Mouse (Mus musculus): Measurements from ENCODE around the gene Ctps2. TPM values are rescaled to one million over a fixed set of nuclear protein-coding genes. Genes with fewer than 3 reads are reported as not detected.

Gene Ctps2
- polyA plus RNA-seq, 1 experiment, result 54.9 TPM

GRCm38 (mm10) chrX:162976194-162976593 is 75.2 kb downstream of the Ctps2 start:
- DNase-seq (ENCODE audit: low spot score), result no peak

- no peak for DNase-seq (ENCODE audit: low spot score)
These were observed 85.9 kb downstream of the Ctps2 start for GRCm38 (mm10) chrX:162986876-162987495.

GRCm38 (mm10) chrX:162991396-162991795 is 90.4 kb downstream of the Ctps2 start:
- no peak for DNase-seq (ENCODE audit: low spot score)

- no peak for DNase-seq (ENCODE audit: low spot score)
These were observed 91.1 kb downstream of the Ctps2 start for GRCm38 (mm10) chrX:162992121-162992520.

- no peak for DNase-seq (ENCODE audit: low spot score)
These were observed 126.8 kb downstream of the Ctps2 start for GRCm38 (mm10) chrX:163027864-163028263.

GRCm38 (mm10) chrX:163038767-163039166 is 137.7 kb downstream of the Ctps2 start:
- no peak for DNase-seq (ENCODE audit: low spot score)

- DNase-seq (ENCODE audit: low spot score), result no peak
These were observed 141.7 kb downstream of the Ctps2 start for GRCm38 (mm10) chrX:163042771-163043170.

- no peak for DNase-seq (ENCODE audit: low spot score)
These were observed 162.9 kb downstream of the Ctps2 start for GRCm38 (mm10) chrX:163063936-163064335.

Other genes with a start within 250 kb of the Ctps2 start
- 227 and 245 TPM in 2 replicates for gene Rbbp7, start 140.8 kb upstream of the Ctps2 start, polyA plus RNA-seq (2012; rRNA removed)
- gene Txlng, start 71.8 kb upstream of the Ctps2 start, polyA plus RNA-seq (2012; rRNA removed), result 15.5 and 17.4 TPM in 2 replicates
- gene Syap1, start 12.8 kb upstream of the Ctps2 start, polyA plus RNA-seq (2012; rRNA removed), result 50.7 and 54.2 TPM in 2 replicates
- not detected in 2 replicates for gene S100g, start 63.4 kb downstream of the Ctps2 start, polyA plus RNA-seq (2012; rRNA removed)